25 mouse cellular contexts compared by ENCODE assay signal in genomic region chr1:33749109-33749508, GRCm38 (mm10). TPM values are rescaled to one million over a fixed set of nuclear protein-coding genes. Genes with fewer than 3 reads are reported as not detected.
DNase-seq lines count a peak whose midpoint lies in the region; TF ChIP-seq lines count a peak whose summit lies in the region.
"Had no signal": no experiment of that assay in that cellular context is flagged by ENCODE, and none has a peak within 500 bp of the region (broad histone marks: within the 10 kb centered on the region; RNA-seq: fewer than 3 reads in every experiment).

No protein-coding gene starts in this region.

- H3K36me3 ChIP-seq in liver, adult 2 months (ENCODE audit: control insufficient read depth, insufficient read depth, low read length) = no peaks in the 10 kb centered on the region
- no peaks in the 10 kb centered on the region for H3K36me3 ChIP-seq in testis, adult 2 months (ENCODE audit: control insufficient read depth, insufficient read depth, low read length)
- H3K36me3 ChIP-seq: hindbrain, embryonic 12.5 days; hindbrain, embryonic 15.5 days had no signal

- TF ChIP-seq POLR2A in liver, adult 2 months (IDR thresholded peaks at IDR 0.05; ENCODE audit: extremely low read depth, insufficient read depth, low read length) = no peak
- no peak for TF ChIP-seq POLR2A in testis, adult 2 months (IDR thresholded peaks at IDR 0.05; ENCODE audit: control insufficient read depth, low read depth, low read length)
- TF ChIP-seq POLR2A in embryonic fibroblast, embryonic 13.5 days (IDR thresholded peaks at IDR 0.05; ENCODE audit: low read depth, low read length) = no peak

- no peaks in the 10 kb centered on the region for H3K4me1 ChIP-seq in liver, adult 2 months (ENCODE audit: control insufficient read depth, insufficient read depth, low read length)
- H3K4me1 ChIP-seq in testis, adult 2 months (ENCODE audit: control insufficient read depth, insufficient read depth, low read length) = no peaks in the 10 kb centered on the region; the same call in 1 of the 2 replicates
- H3K4me1 ChIP-seq in embryonic fibroblast, embryonic 13.5 days (ENCODE audit: control insufficient read depth, insufficient read depth, low read length) = no peaks in the 10 kb centered on the region
- H3K4me1 ChIP-seq: embryonic facial prominence, embryonic 10.5 days; embryonic facial prominence, embryonic 13.5 days; forebrain, embryonic 10.5 days; hindbrain, embryonic 12.5 days; hindbrain, embryonic 15.5 days had no signal

- no peak for DNase-seq in liver, adult 2 months (ENCODE audit: extremely low read depth, low read depth, low spot score)
- DNase-seq in liver (no peak), ES-CJ7 (ENCODE audit: low read depth, low spot score) (peak; percentile 30)
- DNase-seq in testis, postnatal 14 days (ENCODE audit: low spot score) = no peak
- DNase-seq in T-cell, adult 2 months (ENCODE audit: low spot score) = no peak
- DNase-seq in left cerebral cortex, postnatal 14 days (ENCODE audit: low spot score in 2 of 2) = no peak
- DNase-seq: adrenal gland, adult 8-10 months; adrenal gland, postnatal 25 days; cerebellum, adult 11-12 months; cerebellum, adult 8-10 months; cerebellum, postnatal 10 days; cerebellum, postnatal 36 days; embryo, embryonic 11 days; gastrocnemius, postnatal 10 days; gastrocnemius, postnatal 36 days; heart, adult 2 months had no signal

- no peaks in the 10 kb centered on the region for H3K79me2 ChIP-seq in liver, adult 2 months (ENCODE audit: control insufficient read depth, insufficient read depth, low read length)

- 0 out of 2 replicates have a peak, but pooled peaks have one; percentile 2 for TF ChIP-seq CTCF in liver, adult 2 months (IDR thresholded peaks at IDR 0.05; ENCODE audit: low read depth, low read length)
- TF ChIP-seq CTCF in testis, adult 2 months (IDR thresholded peaks at IDR 0.05; ENCODE audit: control insufficient read depth, insufficient read depth, insufficient replicate concordance, low read depth, low read length) = peak; percentile 11; the same call in 1 of the 2 replicates
- TF ChIP-seq CTCF in embryonic fibroblast, embryonic 13.5 days (IDR thresholded peaks at IDR 0.05; ENCODE audit: borderline replicate concordance, insufficient read depth, low read length) = 0 out of 2 replicates have a peak, but pooled peaks have one; percentile 19

- H3K9ac ChIP-seq in liver, adult 2 months (ENCODE audit: low read depth, low read length) = no peak overlapping the region
- H3K9ac ChIP-seq: embryonic facial prominence, embryonic 13.5 days; forebrain, embryonic 13.5 days; hindbrain, embryonic 12.5 days; hindbrain, embryonic 15.5 days had no signal

- H3K27ac ChIP-seq in liver, adult 2 months (replicated peaks; ENCODE audit: insufficient read depth, low read depth, low read length) = no peak overlapping the region
- H3K27ac ChIP-seq in testis, adult 2 months (ENCODE audit: control insufficient read depth, insufficient read depth, low read depth, low read length) = no peak overlapping the region
- H3K27ac ChIP-seq in embryonic fibroblast, embryonic 13.5 days (ENCODE audit: insufficient read depth, low read length) = no peak overlapping the region
- H3K27ac ChIP-seq: embryonic facial prominence, embryonic 10.5 days; embryonic facial prominence, embryonic 13.5 days; forebrain, embryonic 10.5 days; forebrain, embryonic 13.5 days; heart, adult 2 months; heart, embryonic 10.5 days; hindbrain, embryonic 12.5 days; hindbrain, embryonic 15.5 days had no signal

- H3K4me3 ChIP-seq in liver, adult 2 months (ENCODE audit: insufficient read depth, low read depth, low read length) = no peak overlapping the region
- no peak overlapping the region for H3K4me3 ChIP-seq in testis, adult 2 months (ENCODE audit: control insufficient read depth, low read depth, low read length)
- no peak overlapping the region for H3K4me3 ChIP-seq in embryonic fibroblast, embryonic 13.5 days (ENCODE audit: insufficient read depth, low read length)
- H3K4me3 ChIP-seq: embryonic facial prominence, embryonic 10.5 days; embryonic facial prominence, embryonic 13.5 days; forebrain, embryonic 10.5 days; forebrain, embryonic 13.5 days; heart, adult 2 months; heart, embryonic 10.5 days; hindbrain, embryonic 12.5 days; hindbrain, embryonic 15.5 days had no signal

- no peaks in the 10 kb centered on the region for H3K27me3 ChIP-seq in liver, adult 2 months (ENCODE audit: control insufficient read depth, insufficient read depth, low read length)
- no peaks in the 10 kb centered on the region for H3K27me3 ChIP-seq in testis, adult 2 months (ENCODE audit: control insufficient read depth, insufficient read depth, low read length)
- H3K27me3 ChIP-seq: embryonic facial prominence, embryonic 13.5 days; forebrain, embryonic 13.5 days; hindbrain, embryonic 12.5 days; hindbrain, embryonic 15.5 days had no signal

- 98% methylated on average over 11 of the region's 11 CpGs for WGBS in liver, adult 2 months

- intact Hi-C loops in left cerebral cortex, postnatal 14 days (cut with DNase I) = no loop called here

RNA-seq across cellular contexts. Expression of gene Bag2, which starts 8.5 kb away (rescaled TPM):
- total RNA-seq in liver, adult 2 months (2014; rRNA removed) = 2.1 and 3.6 TPM in 2 replicates
- polyA plus RNA-seq in liver, adult 2 months (2012; rRNA removed) = 4.1 and 5.9 TPM in 2 replicates
- 10.5 and 11.4 TPM in 2 replicates for polyA plus RNA-seq in testis, adult 2 months (2012; rRNA removed)
- polyA plus RNA-seq in embryonic fibroblast, embryonic 13.5 days (2011; ENCODE audit: insufficient read length, low read depth, missing spikeins) = 45.0 and 71.6 TPM in 2 replicates
- 10 to 100 TPM; 16.5 to 17.2 TPM for total RNA-seq in left cerebral cortex, postnatal 14 days (2021)

RNA-seq across cellular contexts. Expression of gene Rab23, which starts 29.4 kb away (rescaled TPM):
- 11.4 and 13.6 TPM in 2 replicates for total RNA-seq in liver, adult 2 months (2014; rRNA removed)
- polyA plus RNA-seq in liver, adult 2 months (2012; rRNA removed) = 4.5 and 5.4 TPM in 2 replicates
- 12.0 and 12.9 TPM in 2 replicates for polyA plus RNA-seq in testis, adult 2 months (2012; rRNA removed)
- 77.8 and 107 TPM in 2 replicates for polyA plus RNA-seq in embryonic fibroblast, embryonic 13.5 days (2011; ENCODE audit: insufficient read length, low read depth, missing spikeins)
- 10 to 100 TPM; 26.7 to 30.6 TPM for total RNA-seq in left cerebral cortex, postnatal 14 days (2021)
